Mouse (Mus musculus) heart, postnatal 14 days (tissue): ENCODE results near the gene Zscan12. TPM values are rescaled to one million over a fixed set of nuclear protein-coding genes. Genes with fewer than 3 reads are reported as not detected.

Source experiments
- DNase-seq, 2 experiments: peaks; one replicate each; pipeline ENCODE4 v3.0.0; 2021 to 2022
- intact Hi-C: fragments of 180-260 bp; cut with DNase I; formaldehyde crosslinking; loops from one replicate; pipeline ENCODE4 v1.15.1; 2025
- microRNA-seq, 2 experiments: library from miRNA; unstranded; fragments of <30 nt; microRNA quantifications; one replicate each; pipeline ENCODE4 v1.2.0; 2021 to 2022
- total RNA-seq, 2 experiments: library from RNA; stranded (reverse); gene quantifications; 2 replicates each; pipeline ENCODE4 v1.2.3; 2021

Zscan12 gene
- total RNA-seq, 2 experiments from 2014 or later: 4.6 to 4.9 TPM

DNA sequence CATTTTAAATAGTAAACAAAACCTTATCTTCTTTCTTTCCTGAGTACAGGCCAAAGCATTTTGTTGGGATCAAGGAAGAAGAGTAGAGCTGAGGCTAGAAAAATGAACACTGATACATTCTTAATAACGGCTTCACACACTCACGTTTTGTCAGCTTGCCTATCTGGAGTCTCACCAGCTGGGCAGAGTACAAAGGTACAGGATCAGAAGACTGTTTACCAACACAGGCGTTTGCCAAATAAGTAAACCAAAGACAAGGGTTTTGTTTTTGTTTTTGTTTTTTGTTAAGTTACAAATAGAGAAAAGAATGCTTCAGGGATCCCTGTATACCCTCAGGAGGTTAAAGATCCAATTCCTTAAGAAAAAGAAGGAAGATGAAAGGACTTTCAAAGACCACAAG lies 38.5 kb downstream of the Zscan12 start:
- DNase-seq: no peak
- intact Hi-C loops: loop anchor here (10.0 kb wide), 1 partner anchor 624 kb away; no protein-coding TSS in a partner anchor

DNA sequence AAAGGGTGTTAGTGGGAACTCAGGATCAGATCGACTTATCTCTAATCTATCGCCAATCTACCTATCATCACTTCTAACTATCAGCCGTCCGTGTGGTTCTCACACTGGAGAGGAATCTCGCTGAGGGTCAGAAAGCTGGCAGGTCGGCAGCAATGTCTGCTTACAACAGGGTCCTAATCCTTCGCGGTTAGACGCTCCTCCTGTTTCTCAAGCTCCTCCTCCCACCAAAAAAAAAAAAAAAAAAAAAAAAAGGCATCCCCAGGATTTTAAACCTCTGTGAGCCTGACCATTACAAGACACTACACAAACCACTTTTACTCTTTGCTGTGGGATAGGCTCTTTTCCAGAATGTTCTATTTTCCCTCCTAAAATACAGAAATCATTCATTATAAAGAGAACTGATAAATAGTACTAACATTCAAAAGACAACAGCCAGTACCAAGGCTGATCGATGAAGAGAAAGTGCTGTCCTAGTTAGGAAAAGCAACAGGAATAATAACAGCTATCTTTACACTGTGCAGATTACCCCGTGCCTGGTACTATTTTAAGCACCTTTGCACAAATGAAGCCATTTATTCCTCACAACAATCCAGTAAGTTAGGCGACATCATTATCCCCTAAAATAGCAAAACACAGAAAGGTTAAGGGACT lies 39.1 kb downstream of the Zscan12 start:
- no peak for DNase-seq
- intact Hi-C loops: loop anchor here (2.0 to 10.0 kb wide), 5 partner anchors 39 to 623 kb away; partner anchors contain the start of genes Zkscan8, Zscan12 and Zscan26

DNA sequence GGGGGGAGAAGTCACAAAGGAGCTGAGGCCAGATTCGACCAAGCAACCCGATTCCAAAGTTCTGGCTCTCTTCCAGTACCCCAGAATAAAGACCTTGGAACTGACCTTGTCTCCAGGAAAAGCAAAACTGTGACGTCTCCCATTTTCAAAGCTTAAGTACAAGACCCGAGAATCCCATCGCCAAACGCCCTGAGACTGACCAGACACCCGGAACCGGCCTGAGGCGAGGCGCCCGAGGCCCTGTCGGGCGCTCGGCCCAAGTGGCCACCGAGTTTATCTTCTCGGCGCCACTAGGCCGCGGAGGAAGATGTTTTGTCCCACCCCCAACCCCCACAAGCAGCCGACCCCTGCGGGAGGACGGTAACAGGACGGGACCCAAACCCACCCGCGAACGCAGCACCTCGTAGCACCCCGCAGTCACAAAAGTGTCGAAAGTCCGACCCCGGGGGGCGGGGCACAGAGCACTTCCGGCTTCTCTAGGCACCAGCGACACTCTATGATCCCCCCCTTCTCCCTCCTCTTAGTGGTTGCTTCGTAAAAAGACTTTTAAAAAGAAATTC lies 39.7 kb downstream of the Zscan12 start, which contains the start of gene Zkscan3:
Gene Zkscan3 (minus strand): TSS at position 469 of the 560 bp plus-strand sequence.
- intact Hi-C loops: loop anchor here (2.0 to 10.0 kb wide), 5 partner anchors 40 to 622 kb away; partner anchors contain the start of genes Zkscan8, Zscan12 and Zscan26
- peak; percentile 87 to 88 for DNase-seq

DNA sequence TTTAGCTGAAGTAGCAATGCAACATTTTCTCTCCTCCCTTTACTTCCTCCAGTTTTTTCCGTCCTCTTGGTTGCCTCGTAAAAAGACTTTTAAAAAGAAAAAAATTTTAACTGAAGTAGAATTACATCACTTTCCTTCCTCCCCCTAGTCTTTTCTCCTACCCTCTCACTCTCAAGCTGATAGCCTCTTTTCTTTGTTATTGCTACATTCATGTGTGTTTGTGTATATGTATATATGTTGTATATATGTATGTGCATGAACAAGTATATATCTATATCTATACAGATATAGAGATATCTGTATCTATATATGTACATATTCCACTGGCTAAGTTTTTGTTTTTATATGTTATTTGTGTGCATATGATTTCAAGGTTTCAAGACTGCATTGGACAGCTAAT lies 40.2 kb downstream of the Zscan12 start:
- DNase-seq: no peak
- intact Hi-C loops: loop anchor here (2.0 to 10.0 kb wide), 5 partner anchors 40 to 622 kb away; partner anchors contain the start of genes Zkscan8, Zscan12 and Zscan26

DNA sequence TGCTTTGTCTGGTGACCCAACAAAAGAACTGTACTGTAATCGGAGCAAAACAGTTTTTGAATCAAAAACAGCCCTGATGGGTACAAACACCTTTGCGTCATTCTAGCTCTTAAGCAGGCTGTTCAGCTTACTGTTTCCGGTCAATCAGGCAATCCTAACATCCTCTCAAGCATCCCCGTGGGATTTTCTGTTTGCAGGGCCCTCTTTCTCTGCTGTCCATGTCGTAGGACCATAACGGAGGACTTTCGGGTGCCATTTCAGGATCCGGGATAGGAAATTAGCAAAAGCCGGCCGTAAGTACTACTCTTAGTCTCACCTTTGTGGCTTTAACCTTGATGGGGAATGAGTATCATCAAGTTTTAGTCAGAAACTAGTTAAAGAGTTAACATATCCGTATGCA lies 44.7 kb downstream of the Zscan12 start:
- intact Hi-C loops: loop anchor here (10.0 kb wide), 1 partner anchor 617 kb away; no protein-coding TSS in a partner anchor
- no peak for DNase-seq

DNA sequence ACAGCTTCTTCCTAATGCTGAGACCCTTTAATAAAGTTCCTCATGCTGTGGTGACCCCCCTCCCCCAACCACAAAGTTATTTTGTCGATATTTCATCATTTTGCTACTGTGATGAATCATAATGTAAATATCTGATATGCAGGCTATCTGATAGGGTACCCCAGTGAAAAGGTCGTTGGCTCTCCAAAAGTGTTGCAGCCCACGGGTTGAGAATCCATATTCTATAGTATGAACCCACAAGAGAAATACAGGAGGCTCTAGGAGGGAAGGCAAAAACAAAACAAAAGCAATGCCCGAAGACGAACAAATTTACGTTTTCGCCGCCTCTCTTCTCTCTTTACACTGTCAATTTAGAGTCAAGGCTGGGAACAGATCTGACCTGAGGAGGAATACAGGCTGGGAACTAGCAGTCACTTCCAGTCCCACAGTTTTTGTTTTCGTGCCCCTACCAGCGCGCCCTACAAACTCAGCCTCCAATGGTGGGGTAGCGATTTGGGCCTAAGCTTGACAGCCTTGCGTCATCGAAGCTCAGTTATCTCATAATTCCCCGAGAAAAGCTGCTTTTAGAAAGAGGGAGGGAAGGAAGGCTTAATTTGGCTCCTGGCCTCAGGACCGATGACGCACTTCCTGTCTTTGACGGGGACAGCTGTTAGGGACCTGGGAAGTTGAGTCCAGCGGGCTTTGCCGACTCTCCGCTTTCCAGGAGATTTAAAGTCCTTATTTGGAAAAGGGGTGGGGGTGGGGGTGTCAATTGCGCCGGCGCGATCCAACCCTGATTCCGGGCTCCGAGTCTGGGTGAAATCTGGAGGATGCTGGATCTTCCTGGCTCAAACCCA lies 45.6 kb downstream of the Zscan12 start:
- intact Hi-C loops: loop anchor here (10.0 kb wide), 1 partner anchor 617 kb away; no protein-coding TSS in a partner anchor
- DNase-seq: peak; percentile 79 to 86

DNA sequence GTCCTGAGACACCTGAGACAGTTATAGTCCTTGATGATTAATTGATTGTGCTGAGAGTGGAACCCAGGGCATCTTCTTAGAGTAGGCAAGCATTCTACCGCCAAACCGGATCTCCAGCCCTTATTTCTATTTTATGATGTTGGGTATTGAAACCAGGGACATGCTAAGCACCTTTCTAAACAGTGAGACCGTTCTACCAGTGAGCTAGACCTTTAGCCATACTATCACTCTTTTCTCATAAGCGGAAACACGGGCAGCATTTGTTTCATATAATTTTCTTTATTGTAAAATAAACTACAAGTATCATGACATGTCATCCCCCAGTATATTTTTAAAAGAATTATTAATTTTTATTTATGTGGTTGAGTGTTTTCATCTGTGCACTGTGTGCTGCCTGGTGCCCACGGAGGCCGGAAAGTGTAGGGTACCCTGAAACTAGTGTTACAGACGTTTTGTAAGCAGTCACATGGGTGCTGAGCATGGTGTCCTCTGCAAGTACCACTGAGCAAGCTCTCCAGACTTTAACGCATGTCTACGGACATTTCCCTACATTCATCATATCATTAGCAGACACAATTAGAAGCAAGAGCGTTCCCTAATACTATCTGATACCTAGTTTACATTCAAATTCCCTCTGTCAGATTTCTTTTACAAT lies 46.3 kb downstream of the Zscan12 start:
- DNase-seq: no peak
- intact Hi-C loops: loop anchor here (10.0 kb wide), 1 partner anchor 616 kb away; no protein-coding TSS in a partner anchor

DNA sequence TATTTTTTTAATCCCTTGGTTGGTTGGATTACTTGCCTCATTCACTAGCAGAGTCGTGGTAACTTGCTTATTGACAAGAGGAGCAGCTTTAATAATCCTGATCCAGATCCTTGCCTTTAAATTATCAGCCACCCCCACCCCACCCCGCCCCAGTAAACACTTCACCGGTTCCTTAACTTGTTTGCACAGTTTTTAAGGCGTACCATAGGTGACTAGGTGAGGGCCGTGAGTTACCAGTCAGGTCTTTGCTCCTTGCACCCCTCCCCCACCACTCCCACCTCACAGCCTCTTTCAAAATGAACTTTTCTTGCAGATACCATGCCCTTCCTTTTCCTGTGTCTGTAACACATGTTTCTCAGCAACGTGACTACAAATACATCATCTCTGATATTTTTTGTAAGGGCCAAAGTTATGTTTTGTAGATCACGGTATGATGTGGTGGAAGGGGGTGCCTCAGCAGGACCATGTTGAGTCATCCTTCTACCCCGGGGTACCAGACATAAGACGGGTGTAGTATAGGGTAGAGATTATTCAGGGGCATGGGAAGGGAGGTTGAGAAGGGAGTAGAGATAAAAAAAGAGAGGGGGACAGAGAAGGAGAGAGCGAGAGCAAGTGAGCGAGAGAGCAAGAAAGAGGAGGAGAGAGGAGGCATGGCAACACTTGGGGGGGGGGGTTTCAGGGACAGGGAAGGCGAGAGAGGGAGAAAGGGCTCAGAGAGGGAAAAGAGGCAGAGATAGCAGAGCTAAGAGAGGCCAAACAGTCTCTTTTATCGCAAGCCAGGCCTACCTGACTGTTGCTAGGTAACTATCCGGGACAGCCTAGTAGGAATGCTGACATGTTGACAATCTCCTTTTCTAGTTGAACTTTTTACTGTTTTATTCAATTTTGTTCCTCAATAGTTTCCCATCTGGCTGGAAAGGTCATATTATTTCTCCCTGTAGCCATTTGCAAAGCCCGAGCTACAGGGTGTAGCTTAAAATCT lies 51.9 kb downstream of the Zscan12 start:
- intact Hi-C loops: no loop called here

DNA sequence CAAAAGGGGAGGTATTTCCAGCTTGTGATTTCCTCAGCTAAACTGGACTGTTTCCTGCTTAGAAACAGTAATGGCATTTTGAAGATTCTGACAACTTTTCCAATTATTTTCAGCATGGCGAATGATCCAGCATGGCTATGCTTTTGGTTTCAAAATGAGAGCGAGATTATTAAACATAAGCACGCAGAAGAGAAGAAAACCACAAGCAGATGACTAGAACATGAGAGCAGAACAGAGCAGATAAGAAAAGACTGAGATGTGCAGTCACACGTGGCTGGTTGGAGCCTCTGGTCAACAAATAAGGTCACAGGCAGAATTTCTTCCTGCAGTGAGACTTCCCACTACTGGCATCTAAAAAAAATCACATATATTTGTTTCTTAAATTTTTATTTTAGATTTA lies 52.6 kb downstream of the Zscan12 start:
- no peak for DNase-seq
- intact Hi-C loops: no loop called here

More for the DNA sequence above, 51.9 kb downstream of the Zscan12 start:
- no peak for DNase-seq

DNA sequence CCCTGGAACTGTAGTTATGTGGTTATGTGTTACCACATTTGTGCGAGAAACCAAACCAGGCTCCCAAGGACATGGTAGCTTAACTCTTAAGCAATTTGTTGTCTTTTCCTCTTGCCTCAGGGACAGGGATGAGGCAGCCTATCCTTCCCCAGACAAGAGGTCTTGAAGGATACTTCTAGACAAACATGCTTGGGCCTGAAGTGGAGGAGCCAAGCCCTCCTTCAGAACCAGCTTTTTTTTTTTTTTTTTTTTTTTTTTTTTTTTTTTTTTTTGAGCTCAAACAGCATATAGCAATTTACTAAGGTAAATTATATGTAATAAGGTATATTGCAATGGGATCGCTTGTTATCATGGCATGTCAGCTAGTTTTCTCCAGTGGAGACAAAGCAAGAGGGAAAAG lies 53.1 kb downstream of the Zscan12 start:
- no peak for DNase-seq
- intact Hi-C loops: no loop called here

DNA sequence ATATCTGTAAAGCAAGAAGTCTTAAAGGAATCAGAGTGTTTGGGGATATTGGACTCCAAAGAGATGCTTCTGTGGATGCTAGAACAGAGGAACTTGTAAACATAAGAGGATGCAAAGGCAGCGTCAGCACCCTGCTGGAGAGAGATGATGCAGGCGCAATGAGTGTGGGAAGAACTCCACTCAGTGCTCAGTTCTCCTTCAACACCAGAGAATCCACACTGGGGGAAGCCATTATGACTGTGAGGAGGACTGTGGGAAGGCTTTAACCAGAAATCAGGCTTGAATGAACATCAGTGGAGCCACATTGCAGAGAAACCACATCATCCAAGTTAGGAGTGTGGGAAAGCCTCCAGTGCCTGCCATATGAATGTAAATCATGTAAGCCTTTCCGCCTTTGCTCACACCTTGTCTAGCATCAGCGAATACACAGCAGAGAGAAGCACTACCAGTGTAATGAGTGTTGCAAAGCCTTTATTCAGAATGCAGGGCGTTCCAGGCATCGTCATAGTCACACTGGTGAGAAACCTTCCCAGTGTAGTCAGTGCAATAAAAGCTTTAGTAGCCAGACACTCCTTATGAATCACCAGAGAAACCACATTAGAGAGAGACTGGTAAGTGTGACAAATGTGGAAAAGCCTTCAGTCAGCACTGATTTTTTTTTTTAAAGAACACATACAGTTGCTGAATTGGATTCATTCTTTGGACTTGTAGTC lies 54.8 kb downstream of the Zscan12 start:
- intact Hi-C loops: no loop called here
- DNase-seq: no peak

DNA sequence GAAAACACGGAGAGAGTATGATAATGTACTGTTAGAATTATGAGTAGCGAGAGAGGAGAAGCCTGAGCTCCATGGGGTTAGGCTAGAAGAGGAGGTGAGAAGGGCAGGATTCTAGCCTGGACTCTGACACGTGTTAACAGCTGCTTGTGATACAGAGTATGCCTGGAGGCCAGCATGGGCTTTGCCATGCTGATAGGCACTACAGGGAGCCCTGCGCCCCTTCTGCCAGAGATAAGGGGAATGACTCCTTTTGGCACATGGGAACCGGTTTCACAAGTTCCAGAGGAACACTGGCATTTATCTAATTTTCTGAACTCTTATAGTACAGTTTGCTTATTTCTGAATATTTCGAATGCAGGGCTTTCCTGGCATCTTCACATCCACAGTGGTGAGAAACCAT lies 56.2 kb downstream of the Zscan12 start:
- intact Hi-C loops: no loop called here
- DNase-seq: no peak

Small RNA genes within 50 kb of the gene (microRNA-seq; reads per million reads assigned to microRNA genes)
- 0 to 0.24 reads per million in 2 experiments for gene Mir6942

Other genes starting within 250 kb of the Zscan12 start
- gene Olfr263, start 233.2 kb upstream of the Zscan12 start, total RNA-seq: not detected
- not detected for gene Olfr1368, start 217.0 kb upstream of the Zscan12 start, total RNA-seq
- gene Trim27, start 183.4 kb upstream of the Zscan12 start, total RNA-seq: 10 to 100 TPM; 22.3 to 22.7 TPM
- not detected for gene Gpx5, start 70.1 kb upstream of the Zscan12 start, total RNA-seq
- gene Gpx6, start 50.7 kb upstream of the Zscan12 start, total RNA-seq: not detected
- gene Olfr1367, start 15.9 kb upstream of the Zscan12 start, total RNA-seq: not detected
- gene Zkscan3, start 39.9 kb downstream of the Zscan12 start, total RNA-seq: 10 to 100 TPM; 34.3 to 38.2 TPM
- gene Pgbd1, start 78.2 kb downstream of the Zscan12 start, total RNA-seq: under 1 TPM; 0.32 to 0.60 TPM
- gene Zscan26, start 90.9 kb downstream of the Zscan12 start, total RNA-seq: 10 to 100 TPM; 21.7 to 24.1 TPM
- gene Nkapl, start 105.7 kb downstream of the Zscan12 start, total RNA-seq: under 1 TPM; 0.59 to 0.88 TPM
- 1 to 10 TPM in 1 of 2 experiments, under 1 TPM in 1; 0.93 to 1.3 TPM for gene Zkscan4, start 116.1 kb downstream of the Zscan12 start, total RNA-seq
- gene Gm10065, start 116.6 kb downstream of the Zscan12 start, total RNA-seq: not detected
- 10 to 100 TPM; 25.3 to 25.6 TPM for gene AK157302, start 132.4 kb downstream of the Zscan12 start, total RNA-seq
- 100 to 1,000 TPM; 233 to 256 TPM for gene Gm11273, start 138.6 kb downstream of the Zscan12 start, total RNA-seq
- 10 to 100 TPM; 11.7 to 12.3 TPM for gene Zkscan8, start 168.3 kb downstream of the Zscan12 start, total RNA-seq
- gene Olfr1366, start 180.0 kb downstream of the Zscan12 start, total RNA-seq: not detected
- gene Olfr1535, start 197.1 kb downstream of the Zscan12 start, total RNA-seq: not detected
- not detected for gene Olfr1364, start 218.9 kb downstream of the Zscan12 start, total RNA-seq